Mouse (Mus musculus) ovary, postnatal 14 days (tissue): ENCODE measurements around the gene Dis3l2.

Experiments used
- DNase-seq: peaks from one replicate; pipeline ENCODE4 v3.0.0; 2022; ENCODE audit warnings: low spot score

Dis3l2 gene

DNA sequence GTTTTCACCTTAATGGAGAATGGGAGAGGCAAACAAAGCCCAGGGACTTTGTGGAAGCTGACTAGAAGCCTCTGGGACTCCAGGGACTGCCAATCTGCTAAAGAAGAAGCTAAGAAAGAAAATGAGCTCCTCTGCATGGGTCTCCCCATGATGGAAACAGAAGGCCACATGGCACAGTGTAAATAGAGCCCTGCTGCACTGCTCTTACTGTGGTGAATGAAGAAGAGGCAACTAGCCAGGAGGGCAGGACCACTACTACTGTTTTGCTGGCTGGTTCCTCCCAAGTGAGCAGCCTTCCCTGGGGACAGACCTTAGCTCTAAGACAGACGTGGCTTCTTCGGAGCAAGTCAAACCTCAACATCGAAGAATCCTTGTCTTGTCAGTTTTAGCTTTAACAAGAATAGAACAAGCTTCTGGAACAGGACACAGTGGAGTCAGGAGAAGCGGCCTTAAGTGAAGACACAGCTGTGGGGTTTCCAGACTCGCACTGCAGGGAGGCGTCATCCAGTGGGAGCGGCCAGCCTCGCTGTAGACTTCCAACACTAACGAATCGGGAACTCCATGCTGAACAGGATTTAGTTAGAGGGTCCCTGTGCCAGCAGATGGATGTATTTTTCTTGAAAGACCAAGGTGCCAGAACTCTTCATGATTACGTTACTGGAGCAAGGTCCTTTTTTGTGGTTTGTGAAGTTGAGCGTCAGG, 307.2 kb downstream of the Dis3l2 start:
- no peak for DNase-seq

DNA sequence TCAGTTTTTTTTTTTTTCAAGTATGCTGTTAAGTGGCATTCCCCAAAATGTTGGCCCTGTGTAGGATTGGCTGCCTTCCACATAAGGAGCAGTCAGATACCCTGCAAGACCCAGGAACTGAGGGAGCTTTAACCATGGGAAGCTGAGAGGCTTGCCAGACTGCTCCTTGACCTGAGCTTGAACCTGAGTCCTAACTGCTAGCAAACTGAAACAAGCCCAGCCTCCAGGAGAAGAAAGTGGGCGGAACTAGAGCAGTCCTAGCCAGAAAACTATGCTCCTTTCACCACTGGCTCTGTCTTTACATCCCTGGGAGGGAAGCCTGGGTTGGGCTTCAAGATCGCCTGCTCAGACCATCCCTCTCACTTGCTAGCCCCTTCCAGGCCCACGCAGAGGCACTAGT, 308.1 kb downstream of the Dis3l2 start:
- DNase-seq: no peak

DNA sequence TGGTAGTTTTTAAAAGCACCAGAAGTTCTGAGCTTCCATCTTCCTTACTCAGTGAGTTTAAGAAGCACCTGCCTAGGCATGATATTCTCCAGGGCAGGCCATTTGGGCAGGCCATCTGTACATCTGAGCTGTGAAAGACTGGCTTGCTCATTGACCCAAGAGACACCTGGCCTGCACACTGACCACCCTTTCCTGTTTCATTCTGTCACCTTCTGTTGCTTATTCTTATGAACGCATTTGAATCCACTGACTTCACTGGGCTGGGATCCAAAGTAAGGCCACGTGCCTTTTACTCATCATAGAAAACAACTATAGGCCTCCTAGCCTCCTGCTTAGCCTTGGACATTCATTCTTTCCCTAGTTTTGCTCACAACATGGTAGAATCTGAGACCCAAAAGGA, 309.0 kb downstream of the Dis3l2 start:
- no peak for DNase-seq

DNA sequence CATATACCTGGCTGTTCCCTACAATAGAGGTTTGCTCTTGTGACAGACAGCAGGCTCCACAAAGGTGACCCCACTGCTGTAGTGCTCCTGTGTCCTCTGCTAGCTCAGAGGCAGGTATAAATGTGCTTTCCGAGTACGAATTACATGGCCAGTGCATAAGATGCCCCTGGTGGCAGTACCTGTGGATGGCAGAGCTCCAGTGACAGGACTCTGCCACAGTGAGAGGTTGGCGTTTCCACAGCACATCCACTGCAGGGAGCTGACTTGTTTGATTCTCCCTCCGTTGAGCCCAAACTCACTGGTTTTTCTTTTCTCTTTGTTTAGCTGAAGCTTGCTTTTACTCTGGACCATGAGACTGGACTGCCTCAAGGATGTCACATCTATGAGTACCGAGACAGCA, 317.1 kb downstream of the Dis3l2 start:
- no peak for DNase-seq

DNA sequence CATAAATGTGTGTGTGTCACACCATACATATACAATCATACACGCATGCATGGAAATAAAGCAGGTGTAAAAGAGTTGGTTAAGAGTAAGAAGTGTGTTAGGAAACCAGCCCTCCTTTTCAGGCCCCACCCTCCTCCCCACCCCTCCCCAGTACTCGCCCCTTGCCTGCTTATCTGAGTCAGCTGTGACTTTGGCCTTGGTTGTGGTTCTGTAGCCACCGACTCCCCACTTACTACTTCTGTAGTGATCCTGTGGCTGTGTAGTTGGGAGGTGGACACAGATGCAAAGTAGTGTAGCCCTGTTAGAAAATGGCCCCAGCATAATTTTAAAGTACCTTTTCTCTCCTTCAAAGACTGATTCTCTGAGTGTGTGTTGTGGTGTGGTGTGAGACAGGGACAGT, 318.0 kb downstream of the Dis3l2 start:
- DNase-seq: no peak

DNA sequence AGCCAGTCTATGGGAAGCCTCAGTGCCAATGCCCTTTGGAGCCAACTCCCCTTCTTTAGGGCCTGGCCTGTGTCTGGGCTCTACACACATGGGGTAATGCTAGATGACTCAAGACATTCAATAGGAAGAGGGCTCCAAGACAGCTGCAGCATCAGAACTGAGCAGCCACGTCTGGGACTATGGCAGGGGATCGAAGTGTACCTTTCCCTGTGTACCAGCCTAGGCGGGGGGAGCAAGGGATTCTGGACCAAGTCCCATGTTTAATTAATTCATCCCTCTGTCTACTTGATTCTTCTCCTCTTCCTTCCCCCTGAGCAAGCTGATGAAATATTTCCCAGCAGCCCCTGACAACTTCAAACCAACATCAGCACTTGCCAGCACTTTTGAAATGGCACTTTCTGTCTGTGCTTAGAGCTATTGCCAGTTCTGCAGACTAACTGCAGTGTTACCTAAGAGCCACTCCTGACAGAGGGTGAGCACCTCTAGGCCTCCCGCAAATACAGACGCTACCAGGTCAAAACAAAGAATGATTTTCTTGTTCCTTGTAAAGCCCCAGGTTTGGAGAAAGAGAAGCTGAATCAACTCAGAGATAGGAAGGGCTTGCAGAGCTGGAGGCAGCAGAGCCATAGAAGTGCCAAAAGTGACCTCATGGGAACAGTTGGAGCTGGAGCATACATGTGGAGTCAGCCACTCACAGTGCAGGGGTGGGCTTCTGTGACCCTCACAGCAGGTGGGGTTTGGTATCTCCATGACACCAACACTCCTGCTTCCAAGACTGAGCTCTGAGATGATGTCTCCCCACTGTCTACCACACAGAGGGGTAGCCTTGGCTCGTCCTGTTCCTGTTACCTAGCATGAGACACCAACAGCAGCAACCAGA, 319.9 kb downstream of the Dis3l2 start:
- DNase-seq: no peak

DNA sequence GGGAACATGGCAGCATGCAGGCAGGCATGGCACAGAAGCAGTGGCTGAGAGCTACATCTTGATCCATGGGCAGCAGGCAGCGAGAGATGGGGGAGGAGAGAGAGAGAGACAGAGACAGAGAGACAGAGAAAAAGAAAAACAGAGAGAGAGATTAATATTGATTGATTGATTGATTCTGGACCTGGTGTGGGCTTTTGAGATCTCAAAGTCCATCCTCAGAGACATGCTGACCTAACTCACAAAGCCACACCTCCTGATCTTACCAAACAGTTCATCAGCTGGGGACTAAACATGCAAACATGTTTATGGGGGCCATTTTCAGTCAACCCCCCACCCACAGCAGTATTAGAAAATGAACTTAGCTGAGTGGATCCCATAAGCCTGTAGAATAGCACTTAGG, 321.4 kb downstream of the Dis3l2 start:
- DNase-seq: no peak

DNA sequence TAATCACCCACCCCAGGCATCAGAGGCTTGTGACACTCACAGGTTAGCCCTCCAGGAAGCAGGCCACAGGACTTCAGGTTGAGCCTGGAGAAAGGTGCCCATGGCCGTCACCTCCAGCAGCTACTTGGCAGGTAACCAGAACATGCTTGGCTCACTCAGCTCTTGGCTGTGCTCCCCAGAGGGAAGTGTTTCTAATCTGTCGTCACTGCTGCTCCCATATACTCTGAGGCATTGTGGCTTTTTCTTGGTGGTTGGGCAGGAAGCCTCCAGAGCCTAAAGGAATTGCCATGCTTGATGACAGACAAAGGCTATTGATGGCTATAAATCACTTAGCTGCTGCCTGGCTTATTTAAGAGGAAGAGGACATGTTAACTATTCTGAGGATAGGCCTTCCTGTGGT, 325.2 kb downstream of the Dis3l2 start:
- DNase-seq: peak; percentile 42

DNA sequence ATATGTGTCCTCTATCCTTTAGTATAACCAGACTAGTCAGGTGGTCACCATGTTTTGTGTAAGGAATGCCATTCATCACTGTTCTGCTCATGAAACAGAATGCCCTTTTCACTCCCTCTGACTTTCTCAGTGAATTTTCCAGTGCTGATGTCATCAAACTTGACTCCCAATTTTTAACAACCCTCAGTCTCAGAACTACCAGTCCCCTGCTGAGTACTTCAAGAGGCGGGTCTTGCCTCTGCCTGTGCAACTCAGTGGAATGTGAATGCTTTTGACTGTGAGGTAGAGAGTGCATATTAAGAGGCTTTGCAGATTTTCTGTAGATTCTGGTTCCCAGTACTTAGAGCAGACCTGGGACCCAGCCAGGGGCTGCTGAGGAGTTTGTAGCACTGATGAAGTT, 327.0 kb downstream of the Dis3l2 start:
- DNase-seq: no peak

DNA sequence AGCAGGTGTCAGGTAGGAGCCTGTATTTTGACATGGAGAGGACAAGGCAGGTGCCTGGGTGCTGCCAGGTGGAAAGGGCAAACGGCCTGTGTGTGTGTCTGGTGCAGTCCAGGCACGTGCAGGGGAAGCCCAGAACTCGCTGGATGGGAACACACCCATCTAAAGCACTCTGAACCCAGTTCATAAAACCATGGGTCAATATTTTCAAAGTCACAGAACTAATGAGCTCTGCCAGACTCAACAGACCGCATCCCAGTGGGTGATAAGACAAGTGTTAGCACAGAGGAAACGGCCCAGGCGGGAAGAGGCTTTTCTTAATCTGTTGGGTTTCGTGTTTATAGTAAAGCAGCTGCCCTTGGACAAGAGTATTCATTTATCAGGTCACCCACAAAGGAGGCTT, 328.9 kb downstream of the Dis3l2 start:
- no peak for DNase-seq

DNA sequence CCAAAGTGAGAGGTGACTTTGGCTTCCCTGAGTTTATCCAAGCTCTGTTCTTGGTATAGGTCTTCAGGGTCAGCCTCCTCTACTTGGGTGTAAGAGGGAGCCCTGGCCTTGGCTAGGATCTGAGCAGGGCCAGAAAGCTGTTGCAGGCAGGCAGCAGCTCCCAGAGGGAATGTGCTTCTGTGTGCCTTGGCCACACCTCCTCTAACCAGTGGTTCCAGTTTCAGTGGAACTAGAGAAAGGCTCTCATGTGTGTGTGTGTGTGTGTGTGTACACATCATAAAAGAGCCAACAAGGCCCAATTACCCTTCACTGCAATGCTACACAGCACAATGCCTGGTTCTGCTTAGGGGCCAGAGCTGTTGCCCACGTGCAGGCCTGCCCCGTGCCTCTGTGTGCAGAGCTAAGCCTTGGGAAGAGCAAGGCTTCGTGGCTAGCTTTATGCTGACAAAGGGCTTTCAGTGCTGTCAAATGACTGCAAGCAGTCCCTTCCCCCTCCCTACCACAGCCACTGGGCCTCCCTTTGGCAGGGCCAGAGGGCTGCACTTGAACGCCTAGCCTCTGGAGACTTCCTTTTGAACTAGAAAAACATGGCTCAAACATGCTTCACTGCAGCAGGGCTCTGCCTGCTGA, 332.0 kb downstream of the Dis3l2 start:
- peak; percentile 33 for DNase-seq

DNA sequence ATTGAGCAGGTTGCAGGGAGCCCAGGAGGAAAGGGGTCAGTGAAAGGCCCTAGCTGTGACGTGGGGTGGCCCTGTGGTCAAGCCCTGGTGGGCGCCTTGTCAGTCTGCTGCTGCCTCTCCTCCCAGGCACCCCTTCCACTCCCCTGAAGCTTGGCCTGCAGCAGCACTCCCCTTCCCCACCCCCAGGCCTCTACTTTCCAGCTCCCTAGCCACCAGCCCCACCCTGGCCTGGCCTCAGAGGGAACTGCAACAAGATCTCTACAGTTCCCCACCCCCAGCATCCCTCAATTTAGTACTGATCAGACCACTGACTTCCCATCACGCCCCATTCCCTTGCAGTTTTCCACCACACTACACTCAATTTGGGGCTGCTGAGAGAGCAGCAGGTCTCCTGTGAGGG, 332.7 kb downstream of the Dis3l2 start:
- no peak for DNase-seq

DNA sequence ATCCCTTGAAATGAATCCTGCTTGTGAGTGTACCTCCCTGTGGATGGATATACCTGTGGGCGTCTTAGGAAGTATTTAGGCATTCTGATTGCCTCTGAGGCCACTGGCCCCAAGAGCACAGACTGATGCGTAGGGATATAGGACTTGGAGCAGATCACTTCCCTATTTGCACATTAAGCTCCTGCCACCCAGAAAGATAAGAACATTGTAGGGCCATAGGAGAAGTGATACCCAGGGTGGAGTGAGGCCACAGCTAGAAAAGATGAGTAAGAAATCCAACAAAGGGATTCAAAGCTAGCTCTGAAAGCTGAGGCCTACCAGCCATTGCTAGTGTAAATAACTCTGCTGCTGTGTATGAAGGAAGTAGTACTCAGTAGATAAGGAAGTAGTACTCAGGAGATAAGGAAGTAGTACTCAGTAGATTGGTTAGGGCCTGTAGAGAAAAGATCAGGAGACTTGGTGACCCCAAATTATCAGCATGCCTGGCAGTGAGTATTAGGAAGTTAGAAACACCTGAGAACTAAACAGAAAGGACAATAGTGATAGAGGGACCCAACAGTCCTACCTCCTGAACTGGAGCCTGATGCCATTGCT, 335.0 kb downstream of the Dis3l2 start:
- no peak for DNase-seq

DNA sequence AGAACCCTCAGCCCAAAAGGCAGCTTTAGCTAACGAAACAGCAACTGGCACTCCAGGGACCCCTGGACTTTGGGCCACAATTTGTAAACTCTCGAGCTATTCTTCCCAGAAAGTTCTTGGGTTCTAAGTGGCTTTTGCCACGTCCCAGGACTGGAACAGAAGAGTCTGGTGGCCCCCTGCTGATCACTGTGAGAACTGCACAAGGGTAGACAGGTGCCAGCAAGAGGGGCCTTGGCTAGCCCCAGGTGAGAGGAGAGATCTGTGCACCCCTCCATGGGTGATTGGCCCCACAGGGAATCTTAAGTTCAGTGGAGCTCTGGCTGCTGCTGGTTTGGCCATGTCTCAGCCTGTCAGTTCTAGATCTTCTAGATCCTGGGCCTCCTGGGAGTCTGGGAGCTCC, 337.5 kb downstream of the Dis3l2 start:
- DNase-seq: peak; percentile 74

DNA sequence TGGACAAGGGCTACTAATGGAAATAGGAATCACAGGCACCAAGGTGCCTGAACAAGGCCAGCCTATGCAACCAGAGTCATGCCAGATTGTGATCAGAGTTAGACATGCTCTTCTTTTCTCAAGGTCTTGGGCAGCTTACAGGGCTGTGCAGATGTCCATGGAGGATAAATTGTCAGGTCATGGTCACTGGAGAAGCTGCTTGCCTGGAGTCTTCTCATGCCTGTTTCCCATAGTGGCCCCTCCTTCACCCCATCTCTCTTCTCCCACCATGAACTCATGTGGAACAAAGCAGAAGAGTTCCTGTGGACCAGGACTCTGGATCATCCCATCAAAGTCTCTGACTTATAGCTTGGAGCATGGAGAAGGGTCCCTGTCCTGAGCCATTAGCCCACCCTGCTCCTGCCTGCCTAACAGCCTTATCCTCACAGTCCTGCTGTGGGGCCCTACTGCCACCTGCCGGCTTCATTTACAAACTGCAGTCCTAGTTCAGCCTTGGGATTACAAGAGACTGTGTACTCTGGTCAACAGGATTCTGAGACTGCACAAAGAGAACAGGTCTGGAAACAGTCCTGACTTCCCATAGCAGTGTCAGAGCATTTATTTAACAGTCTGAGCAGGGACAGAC, 338.3 kb downstream of the Dis3l2 start:
- peak; percentile 81 for DNase-seq

DNA sequence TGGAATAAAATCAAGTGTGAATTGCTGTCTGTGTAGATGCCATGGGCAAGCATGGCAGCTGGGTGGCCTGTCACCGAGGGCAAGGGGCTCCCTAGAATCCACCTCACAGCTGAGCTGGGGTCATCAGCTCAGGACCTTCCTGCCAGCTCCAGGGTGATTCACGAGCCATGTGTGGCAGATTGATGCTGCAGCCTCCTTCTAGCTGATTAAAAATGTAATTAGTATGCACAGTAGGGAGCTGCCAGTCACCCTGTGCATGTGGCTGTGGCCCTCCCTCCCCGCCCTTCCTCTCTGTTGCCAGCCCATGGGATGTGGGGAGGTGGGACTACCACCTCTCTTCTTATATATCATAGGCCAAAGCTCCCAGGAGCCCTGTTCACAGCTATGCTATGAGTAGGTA, 346.5 kb downstream of the Dis3l2 start:
- DNase-seq: no peak

DNA sequence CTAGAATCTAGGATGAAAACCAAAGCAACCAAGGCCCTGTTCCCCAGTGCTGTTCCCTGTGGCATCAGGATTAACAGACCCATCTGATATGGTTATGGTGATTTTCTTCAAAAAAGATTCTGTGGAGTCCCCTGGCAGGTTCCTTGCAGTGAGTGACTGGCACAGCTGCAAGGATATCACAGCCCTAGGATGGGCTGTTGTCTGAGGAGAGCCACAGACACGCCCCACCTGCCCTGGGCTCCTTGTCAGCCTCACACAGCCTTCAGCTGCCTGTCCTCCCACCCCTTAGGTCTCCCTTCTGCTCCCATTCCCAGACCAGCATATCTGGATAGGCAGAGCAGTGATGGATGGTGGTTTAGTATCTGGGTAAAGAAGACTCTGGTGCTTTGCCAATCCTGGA, 347.1 kb downstream of the Dis3l2 start:
- DNase-seq: no peak

DNA sequence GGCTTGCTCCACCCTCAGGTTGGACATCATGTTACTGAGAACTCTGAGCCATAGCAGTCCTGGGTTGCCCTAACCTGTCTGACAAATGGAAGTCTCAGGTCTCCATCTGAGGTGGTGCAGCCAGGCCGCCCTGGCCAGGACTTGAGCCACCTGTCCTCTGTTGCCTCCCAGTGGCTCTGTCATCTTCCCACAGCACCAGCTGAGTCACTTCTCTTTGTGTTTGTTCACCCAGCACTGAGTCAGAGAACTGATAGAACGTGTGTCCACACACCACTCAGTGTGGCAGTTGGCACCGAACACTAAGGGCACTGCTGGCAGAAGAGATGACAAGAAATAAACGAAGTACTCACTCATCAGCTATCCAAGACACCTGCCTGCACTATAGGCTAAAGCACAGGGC, 347.8 kb downstream of the Dis3l2 start:
- DNase-seq: no peak

DNA sequence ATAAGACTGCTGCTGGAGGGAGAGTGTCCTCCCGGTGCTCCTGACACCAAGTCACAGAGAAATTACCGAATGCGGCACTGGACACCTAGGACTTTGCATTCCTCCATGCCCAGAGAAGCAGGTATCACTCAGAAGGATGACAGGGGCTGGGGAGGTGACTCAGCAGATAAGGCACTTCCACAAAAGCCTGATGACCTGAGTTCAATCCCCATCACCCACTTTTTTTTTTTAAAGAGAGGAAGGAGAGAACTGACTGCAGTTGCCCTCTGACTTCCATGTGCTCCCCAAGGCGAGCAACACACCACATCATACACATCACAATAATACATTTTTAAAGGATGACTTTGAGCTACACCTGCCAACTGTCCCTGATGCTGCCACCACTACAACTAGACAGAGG, 353.5 kb downstream of the Dis3l2 start:
- no peak for DNase-seq

DNA sequence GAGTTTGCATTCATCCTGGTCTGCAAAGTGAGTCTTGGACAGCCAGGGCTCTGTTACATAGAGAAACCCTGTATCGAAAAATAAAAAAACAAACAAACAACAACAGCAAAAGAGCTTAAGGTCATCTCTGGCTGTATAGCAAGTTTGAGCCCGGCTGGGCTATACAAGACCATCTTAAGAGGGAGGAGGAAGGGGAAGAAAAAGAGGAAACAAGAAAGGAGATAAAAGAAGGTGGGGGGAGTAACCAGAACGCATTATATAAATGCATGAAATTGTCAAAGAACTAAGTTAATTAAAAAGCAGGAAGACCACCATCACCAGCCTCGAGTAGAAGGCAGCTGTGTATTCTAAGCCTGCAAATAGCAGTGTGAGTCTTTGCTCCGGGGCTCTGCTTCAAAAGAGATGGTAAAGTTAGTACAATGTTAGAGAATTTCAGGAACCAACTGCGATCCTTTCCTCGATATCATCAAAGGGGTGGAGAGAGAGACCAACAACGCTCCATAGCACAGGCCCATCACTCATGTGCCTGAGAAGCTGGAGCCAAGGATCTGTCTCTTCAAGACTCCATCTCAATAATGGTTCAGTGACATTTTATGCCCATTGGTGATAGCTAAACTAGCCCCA, 355.5 kb downstream of the Dis3l2 start:
- DNase-seq: no peak

DNA sequence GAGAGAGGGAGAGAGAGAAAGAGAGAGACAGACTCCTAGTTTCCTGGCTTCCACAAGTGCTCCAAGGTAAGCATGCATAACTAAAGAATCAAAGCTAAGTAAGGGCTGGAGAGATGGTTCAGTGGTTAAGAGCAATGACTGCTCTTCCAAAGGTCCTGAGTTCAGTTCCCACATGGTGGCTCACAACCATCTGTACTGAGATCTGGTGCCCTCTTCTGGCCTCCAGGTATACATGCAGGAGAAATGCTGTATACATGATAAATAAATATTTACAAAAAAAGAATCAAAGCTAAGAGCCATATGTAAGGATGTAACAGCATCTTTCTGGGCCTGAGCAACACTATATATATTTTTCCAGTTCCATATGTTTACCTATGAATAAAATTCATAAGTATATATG, 357.3 kb downstream of the Dis3l2 start:
- no peak for DNase-seq

DNA sequence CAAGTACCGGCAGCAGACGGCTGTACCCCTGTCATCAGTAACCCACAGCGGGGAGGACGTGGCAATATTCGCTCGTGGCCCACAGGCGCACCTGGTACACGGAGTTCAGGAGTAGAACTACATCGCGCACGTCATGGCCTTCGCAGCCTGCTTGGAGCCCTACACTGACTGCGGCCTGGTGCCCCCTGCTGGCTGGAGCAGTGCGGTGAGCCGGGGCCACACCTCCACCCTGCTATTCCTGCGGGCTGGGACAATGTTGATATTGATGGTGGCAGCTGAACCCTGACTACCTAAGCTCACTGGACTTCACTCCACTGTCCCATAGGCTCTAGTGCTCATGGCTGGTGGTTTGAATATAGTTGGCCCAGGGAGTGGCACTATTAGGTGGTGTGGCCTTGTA, 367.1 kb downstream of the Dis3l2 start:
- peak; percentile 13 for DNase-seq
